Mouse (Mus musculus) G1E (cell line): ENCODE data around the gene Dock8.

Experiments
- CTCF ChIP-seq: IDR thresholded peaks from 2 replicates; pipeline ENCODE4 v1.5.1; 2012; ENCODE audit warnings: low read depth, low read length, inconsistent platforms, mixed read lengths
- GATA1 ChIP-seq: IDR thresholded peaks from 2 replicates; pipeline ENCODE4 v1.6.1; 2012; ENCODE audit warnings: borderline replicate concordance, low read length, inconsistent platforms, mixed read lengths
- GATA2 ChIP-seq: IDR thresholded peaks from 2 replicates; pipeline ENCODE4 v1.6.1; 2012; ENCODE audit warnings: low read depth, low read length, inconsistent platforms, borderline replicate concordance
- POLR2AphosphoS5 ChIP-seq: IDR thresholded peaks from 2 replicates; pipeline ENCODE4 v1.6.1; 2012; ENCODE audit warnings: low read depth, low read length, inconsistent platforms; ENCODE audit not compliant: insufficient replicate concordance
- TAL1 ChIP-seq: conservative IDR thresholded peaks from 2 replicates; pipeline ENCODE4 v1.6.1; 2012; ENCODE audit warnings: low read depth, low read length, inconsistent platforms, mixed read lengths

- TF ChIP-seq CTCF = no peak
- no peak for TF ChIP-seq GATA2
- no peak for TF ChIP-seq TAL1
- TF ChIP-seq GATA1 = no peak
- TF ChIP-seq POLR2AphosphoS5 = no peak
These were observed 164.1 kb downstream of the Dock8 start for GRCm38 (mm10) chr19:25163426-25163825.
